Mouse (Mus musculus) left cerebral cortex, adult 11 months (tissue): ENCODE results near the gene C2cd2l.
A peak's percentile ranks its signal among the peaks of the same experiment; 100 is the strongest.
"Not testable (repeated sequence)": the region's sequence is repeated elsewhere in the genome, so short reads cannot be mapped to it uniquely, and the experiment has no call there.

Experiments used
- DNase-seq: peaks from one replicate; pipeline ENCODE4 v3.0.0; 2022; ENCODE audit warnings: low spot score

C2cd2l gene

GRCm38 (mm10) chr9:44319887-44320798 lies at the start of gene C2cd2l:
C2cd2l (minus strand) TSS chr9:44320285.
- DNase-seq: peak; percentile 91

GRCm38 (mm10) chr9:44364480-44364879 lies 44.4 kb upstream of the C2cd2l start:
- DNase-seq: no peak

GRCm38 (mm10) chr9:44361931-44362330 lies 41.8 kb upstream of the C2cd2l start:
- DNase-seq: not testable (repeated sequence)

- DNase-seq: peak; percentile 88
These were observed 41.3 kb upstream of the C2cd2l start, which contains the start of gene Vps11 for GRCm38 (mm10) chr9:44361190-44361917. Vps11 (minus strand) TSS chr9:44361670.

GRCm38 (mm10) chr9:44357207-44357606 lies 37.1 kb upstream of the C2cd2l start:
- DNase-seq: no peak

- no peak for DNase-seq
These were observed 33.1 kb upstream of the C2cd2l start for GRCm38 (mm10) chr9:44353142-44353541.

GRCm38 (mm10) chr9:44352337-44352736 lies 32.3 kb upstream of the C2cd2l start:
- DNase-seq: no peak

- DNase-seq: no peak
These were observed 31.3 kb upstream of the C2cd2l start for GRCm38 (mm10) chr9:44351396-44351795.

GRCm38 (mm10) chr9:44348546-44348945 lies 28.5 kb upstream of the C2cd2l start:
- DNase-seq: no peak

GRCm38 (mm10) chr9:44347621-44348020 lies 27.5 kb upstream of the C2cd2l start:
- DNase-seq: no peak

- no peak for DNase-seq
These were observed 27.1 kb upstream of the C2cd2l start for GRCm38 (mm10) chr9:44347166-44347565.

- no peak for DNase-seq
These were observed 25.7 kb upstream of the C2cd2l start for GRCm38 (mm10) chr9:44345570-44346433.

GRCm38 (mm10) chr9:44343781-44344421 lies 23.8 kb upstream of the C2cd2l start, which contains the start of gene Hmbs:
Hmbs (minus strand) TSS chr9:44344228.
- peak; percentile 82 for DNase-seq

- no peak for DNase-seq
These were observed 23.2 kb upstream of the C2cd2l start for GRCm38 (mm10) chr9:44343290-44343689.

- DNase-seq: no peak
These were observed 22.5 kb upstream of the C2cd2l start for GRCm38 (mm10) chr9:44342605-44343004.

GRCm38 (mm10) chr9:44342173-44342572 lies 22.1 kb upstream of the C2cd2l start:
- DNase-seq: no peak

GRCm38 (mm10) chr9:44341487-44341886 lies 21.4 kb upstream of the C2cd2l start:
- DNase-seq: no peak

- no peak for DNase-seq
These were observed 18.5 kb upstream of the C2cd2l start for GRCm38 (mm10) chr9:44338574-44338973.

- DNase-seq: no peak
These were observed 17.5 kb upstream of the C2cd2l start for GRCm38 (mm10) chr9:44337436-44338169.

GRCm38 (mm10) chr9:44336964-44337363 lies 16.9 kb upstream of the C2cd2l start:
- DNase-seq: no peak

GRCm38 (mm10) chr9:44336513-44336912 lies 16.4 kb upstream of the C2cd2l start:
- not testable (repeated sequence) for DNase-seq
